35 mouse cellular contexts compared by ENCODE assay signal in the genomic region with DNA sequence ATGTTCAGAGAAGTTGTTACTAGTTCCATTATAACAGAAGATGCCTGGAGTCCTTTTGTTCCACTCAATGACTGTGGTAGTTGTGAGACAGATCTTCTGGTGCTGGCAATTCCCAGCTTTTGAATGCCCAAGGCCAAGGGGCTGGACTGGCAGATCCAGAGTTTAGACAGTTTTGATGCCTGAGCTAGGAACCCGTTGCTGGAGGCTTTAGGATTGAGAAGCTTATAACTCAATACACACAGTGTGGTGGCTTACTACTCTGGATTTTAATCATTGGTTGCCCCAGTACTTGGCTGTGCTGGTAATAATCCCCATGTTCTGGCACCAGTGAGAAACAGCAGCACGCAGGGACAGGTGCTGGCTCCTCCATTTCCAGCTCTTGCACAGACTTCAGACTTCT.
"Had no signal": no experiment of that assay in that cellular context is flagged by ENCODE, and none has a peak within 500 bp of the region (broad histone marks: within the 10 kb centered on the region; RNA-seq: fewer than 3 reads in every experiment).

No protein-coding gene starts in this region.

- H3K27me3 ChIP-seq: heart, embryonic 12.5 days; heart, embryonic 13.5 days; heart, embryonic 15.5 days; hindbrain, embryonic 12.5 days; hindbrain, embryonic 13.5 days; hindbrain, embryonic 15.5 days; intestine, embryonic 15.5 days; kidney, embryonic 15.5 days had no signal

- H3K4me3 ChIP-seq: heart, embryonic 12.5 days; heart, embryonic 13.5 days; heart, embryonic 15.5 days; hindbrain, embryonic 10.5 days; hindbrain, embryonic 12.5 days; hindbrain, embryonic 13.5 days; hindbrain, embryonic 15.5 days; intestine, embryonic 15.5 days; kidney, embryonic 15.5 days; layer of hippocampus, adult 2 months; left cerebral cortex, adult 2 months had no signal

- DNase-seq: heart, postnatal 10 days; heart, postnatal 14 days; heart, postnatal 36 days; heart, postnatal 4 days; kidney, adult 11 months; kidney, adult 18-20 months; kidney, adult 2 months; kidney, adult 8-10 months; kidney, adult 9 months; kidney, postnatal 10 days; kidney, postnatal 14 days; kidney, postnatal 25 days; kidney, postnatal 36 days; kidney, postnatal 4 days; layer of hippocampus, adult 9-11 months; layer of hippocampus, postnatal 36 days had no signal

- H3K4me2 ChIP-seq: heart, embryonic 11.5 days; heart, embryonic 12.5 days; heart, embryonic 13.5 days; heart, embryonic 15.5 days; hindbrain, embryonic 12.5 days; hindbrain, embryonic 13.5 days; hindbrain, embryonic 14.5 days; hindbrain, embryonic 15.5 days; intestine, embryonic 15.5 days; kidney, embryonic 15.5 days had no signal

- H3K9ac ChIP-seq: heart, embryonic 12.5 days; heart, embryonic 13.5 days; heart, embryonic 15.5 days; hindbrain, embryonic 12.5 days; hindbrain, embryonic 13.5 days; hindbrain, embryonic 14.5 days; hindbrain, embryonic 15.5 days; intestine, embryonic 15.5 days; kidney, embryonic 15.5 days had no signal

- H3K4me1 ChIP-seq: heart, embryonic 12.5 days; heart, embryonic 13.5 days; heart, embryonic 15.5 days; hindbrain, embryonic 10.5 days; hindbrain, embryonic 12.5 days; hindbrain, embryonic 13.5 days; hindbrain, embryonic 15.5 days; intestine, embryonic 15.5 days; kidney, embryonic 15.5 days had no signal

- H3K27ac ChIP-seq: heart, embryonic 13.5 days; heart, embryonic 15.5 days; hindbrain, embryonic 10.5 days; hindbrain, embryonic 12.5 days; hindbrain, embryonic 13.5 days; hindbrain, embryonic 14.5 days; hindbrain, embryonic 15.5 days; hindbrain, postnatal 0 days; intestine, embryonic 15.5 days; kidney, embryonic 15.5 days; kidney, postnatal 0 days; layer of hippocampus, adult 2 months; left cerebral cortex, adult 2 months had no signal

- ATAC-seq: hindbrain, embryonic 16.5 days; hindbrain, postnatal 0 days; inflammation-experienced regulatory T-cells, adult 6 months; intestine, embryonic 15.5 days; intestine, embryonic 16.5 days; intestine, postnatal 0 days had no signal

- H3K9me3 ChIP-seq: heart, embryonic 12.5 days; heart, embryonic 13.5 days; heart, embryonic 15.5 days; hindbrain, embryonic 10.5 days; hindbrain, embryonic 12.5 days; hindbrain, embryonic 13.5 days; hindbrain, embryonic 15.5 days; intestine, embryonic 15.5 days; kidney, embryonic 15.5 days had no signal

- H3K36me3 ChIP-seq: heart, embryonic 12.5 days; heart, embryonic 13.5 days; heart, embryonic 15.5 days; hindbrain, embryonic 10.5 days; hindbrain, embryonic 12.5 days; hindbrain, embryonic 13.5 days; hindbrain, embryonic 15.5 days; intestine, embryonic 15.5 days; kidney, embryonic 15.5 days had no signal
